Mouse (Mus musculus): Measurements from ENCODE around the gene Hist2h2ac. TPM values are rescaled to one million over a fixed set of nuclear protein-coding genes. Genes with fewer than 3 reads are reported as not detected.

Hist2h2ac gene
- polyA plus RNA-seq, 1 experiment: 1.9 TPM

DNA sequence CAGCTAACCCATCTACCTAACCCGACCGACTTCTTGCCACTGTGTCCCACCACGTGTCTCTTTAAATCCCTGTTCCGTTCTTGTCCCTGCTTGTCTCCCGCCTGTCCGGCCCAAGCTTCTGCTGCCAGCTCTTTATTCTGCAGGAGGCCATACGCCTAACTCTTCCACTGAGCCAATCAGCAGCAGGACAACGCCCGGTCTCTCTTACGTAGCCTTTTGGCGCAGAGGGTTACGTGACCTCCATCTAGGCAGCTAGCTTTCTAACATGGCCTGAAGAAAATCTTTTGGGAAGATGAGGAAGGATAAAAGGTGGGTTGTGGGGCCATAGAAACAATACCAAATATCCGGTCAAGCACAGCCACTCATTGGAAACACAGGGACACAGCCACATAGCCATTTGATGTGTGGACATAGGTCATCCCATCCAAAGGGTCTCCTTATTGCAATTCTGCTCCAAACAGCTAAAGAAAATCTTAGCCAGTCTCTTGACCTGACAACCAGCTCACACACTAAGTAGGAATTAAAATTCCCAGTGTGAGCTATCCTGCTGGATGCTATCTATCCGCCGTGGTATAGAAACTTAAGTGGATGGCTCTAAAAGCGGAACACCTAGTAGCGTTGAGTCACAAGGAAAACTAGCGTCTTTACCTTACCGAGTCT lies 41.7 kb upstream of the Hist2h2ac start:
- no peak for TF ChIP-seq MYOD1 (IDR thresholded peaks at IDR 0.05; ENCODE audit: control insufficient read depth, insufficient read length, low read depth)
- peak; percentile 90 for TF ChIP-seq MAX (IDR thresholded peaks at IDR 0.05)
- no peak for TF ChIP-seq FOSL1 (IDR thresholded peaks at IDR 0.05; ENCODE audit: insufficient read depth, low read length, poor library complexity, severe bottlenecking)
- TF ChIP-seq MYOG (IDR thresholded peaks at IDR 0.05; ENCODE audit: control insufficient read depth, extremely low read depth, insufficient read length): no peak
- no peak for TF ChIP-seq CTCF (IDR thresholded peaks at IDR 0.05; ENCODE audit: control insufficient read depth, insufficient read depth, insufficient read length)
- TF ChIP-seq USF1 (IDR thresholded peaks at IDR 0.05; ENCODE audit: low read depth): peak; percentile 50
- no peak for TF ChIP-seq CEBPB (IDR thresholded peaks at IDR 0.05; ENCODE audit: low read depth)

DNA sequence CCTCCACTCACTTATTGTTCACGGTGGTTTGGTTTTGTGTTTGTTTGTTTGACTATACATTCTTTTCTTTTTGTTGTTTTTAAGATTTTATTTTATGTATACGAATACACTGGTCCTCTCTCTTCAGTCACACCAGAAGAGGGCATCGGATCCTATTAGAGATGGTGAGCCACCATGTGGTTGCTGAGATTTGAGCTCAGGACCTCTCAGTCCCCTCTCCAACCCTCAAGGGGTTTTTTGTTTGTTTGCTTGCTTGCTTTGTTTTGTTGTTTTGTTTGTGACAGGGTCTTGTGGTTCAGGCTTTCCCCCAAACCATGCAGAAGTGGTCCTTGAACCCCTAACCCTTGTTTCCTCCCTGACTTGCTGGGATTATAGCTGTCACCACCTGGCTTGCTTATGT lies 40.9 kb upstream of the Hist2h2ac start:
- Histone ChIP-seq H3K4me3 (ENCODE audit: insufficient read depth, poor library complexity, severe bottlenecking) (peak overlapping the region; percentile 8), H3K79me3 (ENCODE audit: low read depth) (no peaks in the 10 kb centered on the region), H3K36me3 (ENCODE audit: control insufficient read depth, insufficient read depth) (no peaks in the 10 kb centered on the region), H3K27me3 (ENCODE audit: control insufficient read depth, insufficient read depth, insufficient read length) (no peaks in the 10 kb centered on the region), H3K79me2 (ENCODE audit: control insufficient read depth, insufficient read depth) (no peaks in the 10 kb centered on the region), H3ac (ENCODE audit: control insufficient read depth, insufficient read length, low read depth) (peak overlapping the region; percentile 69)
- TF ChIP-seq USF1 (IDR thresholded peaks at IDR 0.05; ENCODE audit: low read depth) (no peak), CTCF (IDR thresholded peaks at IDR 0.05; ENCODE audit: control insufficient read depth, insufficient read depth, insufficient read length) (no peak), CEBPB (IDR thresholded peaks at IDR 0.05; ENCODE audit: low read depth) (no peak), MAX (IDR thresholded peaks at IDR 0.05) (no peak)

More for the DNA sequence above, 41.7 kb upstream of the Hist2h2ac start:
- no peaks in the 10 kb centered on the region for H3K79me2 ChIP-seq (ENCODE audit: control insufficient read depth, insufficient read depth)
- peak overlapping the region; percentile 34 for H3K4me3 ChIP-seq (ENCODE audit: insufficient read depth, poor library complexity, severe bottlenecking)
- H3K79me3 ChIP-seq (ENCODE audit: low read depth): no peaks in the 10 kb centered on the region
- H3K27me3 ChIP-seq (ENCODE audit: control insufficient read depth, insufficient read depth, insufficient read length): no peaks in the 10 kb centered on the region
- no peaks in the 10 kb centered on the region for H3K36me3 ChIP-seq (ENCODE audit: control insufficient read depth, insufficient read depth)
- peak overlapping the region; percentile 69 for H3ac ChIP-seq (ENCODE audit: control insufficient read depth, insufficient read length, low read depth)

DNA sequence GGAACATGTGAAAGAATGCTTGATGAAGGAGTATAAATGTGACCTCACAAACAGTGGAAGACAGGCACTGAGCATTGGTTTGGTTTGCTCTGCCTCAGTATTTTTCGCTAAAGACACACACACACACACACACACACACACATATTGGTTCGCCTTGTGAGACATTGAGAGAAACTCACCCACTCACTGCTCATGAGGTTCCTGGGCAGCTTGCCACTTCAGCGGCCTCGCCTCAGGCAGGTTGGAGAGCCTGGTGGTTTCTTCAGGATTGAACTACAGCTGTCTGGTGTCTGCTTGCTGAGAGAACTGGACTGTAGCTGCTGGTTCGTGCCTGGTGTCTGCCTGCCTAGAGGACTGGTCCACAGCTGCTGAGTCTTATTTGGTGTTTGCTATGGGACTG lies 39.5 kb upstream of the Hist2h2ac start:
- Histone ChIP-seq H3K79me2 (ENCODE audit: control insufficient read depth, insufficient read depth) (no peaks in the 10 kb centered on the region), H3K79me3 (ENCODE audit: low read depth) (no peaks in the 10 kb centered on the region), H3K4me3 (ENCODE audit: insufficient read depth, poor library complexity, severe bottlenecking) (no peak overlapping the region), H3ac (ENCODE audit: control insufficient read depth, insufficient read length, low read depth) (no peak overlapping the region), H3K27me3 (ENCODE audit: control insufficient read depth, insufficient read depth, insufficient read length) (no peaks in the 10 kb centered on the region), H3K36me3 (ENCODE audit: control insufficient read depth, insufficient read depth) (no peaks in the 10 kb centered on the region)
- TF ChIP-seq USF1 (IDR thresholded peaks at IDR 0.05; ENCODE audit: low read depth): no peak

DNA sequence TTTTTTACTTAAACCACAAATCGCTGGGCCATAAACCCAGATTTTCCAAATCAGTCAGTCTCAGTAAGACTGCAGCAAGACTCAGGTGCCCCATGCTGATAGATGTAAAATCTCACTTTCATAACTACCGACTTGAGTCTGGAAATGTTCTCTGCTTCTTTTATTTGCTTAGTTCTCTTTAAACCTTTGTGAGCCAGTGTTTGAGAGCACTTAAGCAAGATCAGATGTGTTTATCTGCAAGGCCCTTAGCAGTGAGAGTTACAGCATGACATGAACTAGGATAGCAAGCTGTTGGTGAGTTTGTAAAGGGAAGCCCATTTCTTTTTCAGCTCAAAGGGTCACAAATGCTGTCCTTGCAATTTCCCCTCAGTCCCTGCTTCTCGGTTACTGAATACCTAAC lies 36.5 kb upstream of the Hist2h2ac start:
- no peak for TF ChIP-seq MYOG (IDR thresholded peaks at IDR 0.05; ENCODE audit: control insufficient read depth, extremely low read depth, insufficient read length)
- TF ChIP-seq MAX (IDR thresholded peaks at IDR 0.05): no peak
- no peak for TF ChIP-seq MYOD1 (IDR thresholded peaks at IDR 0.05; ENCODE audit: control insufficient read depth, insufficient read length, low read depth)
- TF ChIP-seq FOSL1 (IDR thresholded peaks at IDR 0.05; ENCODE audit: insufficient read depth, low read length, poor library complexity, severe bottlenecking): no peak
- TF ChIP-seq CEBPB (IDR thresholded peaks at IDR 0.05; ENCODE audit: low read depth): no peak
- H3K27me3 ChIP-seq (ENCODE audit: control insufficient read depth, insufficient read depth, insufficient read length): no peaks in the 10 kb centered on the region
- H3K36me3 ChIP-seq (ENCODE audit: control insufficient read depth, insufficient read depth): no peaks in the 10 kb centered on the region
- H3K79me3 ChIP-seq (ENCODE audit: low read depth): no peaks in the 10 kb centered on the region
- no peak overlapping the region for H3K4me3 ChIP-seq (ENCODE audit: insufficient read depth, poor library complexity, severe bottlenecking)
- no peaks in the 10 kb centered on the region for H3K79me2 ChIP-seq (ENCODE audit: control insufficient read depth, insufficient read depth)
- no peak overlapping the region for H3ac ChIP-seq (ENCODE audit: control insufficient read depth, insufficient read length, low read depth)

DNA sequence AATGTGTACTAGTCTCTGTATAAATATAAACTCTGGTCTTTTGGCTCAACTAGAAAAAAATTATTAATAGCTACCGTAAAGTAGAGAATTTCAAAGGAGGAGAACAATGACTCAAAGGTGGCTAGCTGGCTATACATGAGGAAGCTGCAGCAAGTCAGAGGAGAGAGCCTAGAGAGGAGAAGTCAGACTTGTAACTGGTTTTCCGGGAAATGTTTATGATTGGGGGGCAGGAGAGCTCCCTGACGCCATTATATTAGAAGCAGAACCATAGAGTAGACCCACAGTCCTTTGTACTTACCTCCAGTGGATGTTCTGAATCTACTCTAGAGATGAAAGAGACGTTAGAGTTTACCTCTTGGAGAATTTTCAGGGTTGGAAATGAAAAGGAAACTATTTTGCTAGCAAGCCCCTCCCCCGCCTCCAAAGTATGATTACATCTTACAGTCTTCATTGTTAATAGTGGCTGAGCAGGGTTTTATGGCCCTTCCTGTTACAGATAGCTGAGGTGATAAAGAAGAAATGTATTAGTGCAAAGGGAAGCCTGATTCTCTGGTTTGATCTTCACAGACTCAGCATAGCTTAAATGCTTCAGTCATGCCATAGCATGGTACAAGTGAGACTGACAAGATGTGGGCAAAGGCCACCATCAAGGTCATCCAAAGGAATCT lies 35.4 kb upstream of the Hist2h2ac start:
- Histone ChIP-seq H3K79me2 (ENCODE audit: control insufficient read depth, insufficient read depth) (no peaks in the 10 kb centered on the region), H3K27me3 (ENCODE audit: control insufficient read depth, insufficient read depth, insufficient read length) (no peaks in the 10 kb centered on the region), H3K36me3 (ENCODE audit: control insufficient read depth, insufficient read depth) (no peaks in the 10 kb centered on the region), H3K79me3 (ENCODE audit: low read depth) (no peaks in the 10 kb centered on the region), H3K4me3 (ENCODE audit: insufficient read depth, poor library complexity, severe bottlenecking) (no peak overlapping the region), H3ac (ENCODE audit: control insufficient read depth, insufficient read length, low read depth) (no peak overlapping the region)
- TF ChIP-seq MYOD1 (IDR thresholded peaks at IDR 0.05; ENCODE audit: control insufficient read depth, insufficient read length, low read depth) (no peak), USF1 (IDR thresholded peaks at IDR 0.05; ENCODE audit: low read depth) (no peak), CTCF (IDR thresholded peaks at IDR 0.05; ENCODE audit: control insufficient read depth, insufficient read depth, insufficient read length) (no peak), MYOG (IDR thresholded peaks at IDR 0.05; ENCODE audit: control insufficient read depth, extremely low read depth, insufficient read length) (no peak), FOSL1 (IDR thresholded peaks at IDR 0.05; ENCODE audit: insufficient read depth, low read length, poor library complexity, severe bottlenecking) (no peak)

GRCm38 (mm10) chr3:96254683-96255355 lies 34.1 kb upstream of the Hist2h2ac start:
- H3K79me2 ChIP-seq (ENCODE audit: control insufficient read depth, insufficient read depth): no peaks in the 10 kb centered on the region
- no peaks in the 10 kb centered on the region for H3K27me3 ChIP-seq (ENCODE audit: control insufficient read depth, insufficient read depth, insufficient read length)
- no peak overlapping the region for H3ac ChIP-seq (ENCODE audit: control insufficient read depth, insufficient read length, low read depth)
- TF ChIP-seq MAX (IDR thresholded peaks at IDR 0.05) (no peak), CEBPB (IDR thresholded peaks at IDR 0.05; ENCODE audit: low read depth) (no peak), CTCF (IDR thresholded peaks at IDR 0.05; ENCODE audit: control insufficient read depth, insufficient read depth, insufficient read length) (no peak), MYOG (IDR thresholded peaks at IDR 0.05; ENCODE audit: control insufficient read depth, extremely low read depth, insufficient read length) (no peak), MYOD1 (IDR thresholded peaks at IDR 0.05; ENCODE audit: control insufficient read depth, insufficient read length, low read depth) (no peak), USF1 (IDR thresholded peaks at IDR 0.05; ENCODE audit: low read depth) (no peak), FOSL1 (IDR thresholded peaks at IDR 0.05; ENCODE audit: insufficient read depth, low read length, poor library complexity, severe bottlenecking) (no peak)
- H3K4me3 ChIP-seq (ENCODE audit: insufficient read depth, poor library complexity, severe bottlenecking): no peak overlapping the region
- no peaks in the 10 kb centered on the region for H3K36me3 ChIP-seq (ENCODE audit: control insufficient read depth, insufficient read depth)
- H3K79me3 ChIP-seq (ENCODE audit: low read depth): no peaks in the 10 kb centered on the region
